Comparison of ENCODE assay signal across 1 mouse cellular context in the genomic region with DNA sequence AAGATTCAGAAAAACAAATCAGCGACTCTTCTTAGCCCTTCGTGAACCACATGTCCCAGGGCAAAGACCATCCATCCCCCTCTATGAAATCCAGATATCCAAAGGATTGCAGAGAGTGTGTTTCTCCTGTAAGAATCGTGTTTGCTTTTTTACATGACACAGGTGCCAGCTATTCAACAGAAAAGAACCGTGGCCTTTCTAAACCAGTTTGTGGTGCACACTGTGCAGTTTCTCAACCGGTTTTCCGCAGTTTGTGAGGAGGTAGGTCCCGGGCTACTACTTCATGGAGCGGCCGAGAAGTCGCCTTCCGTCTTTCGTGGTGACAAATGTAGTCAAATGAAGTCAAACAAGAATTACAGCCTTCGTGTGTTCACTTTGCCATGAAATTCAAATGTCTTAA.
TF ChIP-seq lines count a peak whose summit lies in the region.

No protein-coding gene starts in this region.

TF ChIP-seq in CH12.LX, 34 proteins besides CTCF, POLR2A, EP300 and RAD21 (continued from another document):
- TF ChIP-seq CHD1 (IDR thresholded peaks at IDR 0.05; ENCODE audit: low read depth, low read length): no peak
- no peak for TF ChIP-seq BHLHE40 (IDR thresholded peaks at IDR 0.05; ENCODE audit: low read depth, low read length)
- no peak for TF ChIP-seq GABPA (IDR thresholded peaks at IDR 0.05; ENCODE audit: insufficient replicate concordance, low read depth, low read length)
- no peak for TF ChIP-seq ETS1 (conservative IDR thresholded peaks at IDR 0.05; ENCODE audit: low read depth, low read length)
- 0 out of 2 replicates have a peak, but pooled peaks have one; percentile 15 for TF ChIP-seq MAZ (IDR thresholded peaks at IDR 0.05; ENCODE audit: low read depth, low read length)
- TF ChIP-seq TBP (conservative IDR thresholded peaks at IDR 0.05; ENCODE audit: low read depth, low read length): no peak
- TF ChIP-seq UBTF (IDR thresholded peaks at IDR 0.05; ENCODE audit: low read depth, low read length): no peak
- no peak for TF ChIP-seq MAFK (IDR thresholded peaks at IDR 0.05; ENCODE audit: insufficient replicate concordance, low read length)
- TF ChIP-seq ZNF384 (IDR thresholded peaks at IDR 0.05; ENCODE audit: low read depth, low read length): no peak
- no peak for TF ChIP-seq RCOR1 (conservative IDR thresholded peaks at IDR 0.05; ENCODE audit: low read depth, low read length)
- TF ChIP-seq CHD2 (IDR thresholded peaks at IDR 0.05; ENCODE audit: low read length): no peak
- no peak for TF ChIP-seq ZKSCAN1 (IDR thresholded peaks at IDR 0.05; ENCODE audit: borderline replicate concordance, low read depth, low read length)
- no peak for TF ChIP-seq SMC3 (IDR thresholded peaks at IDR 0.05; ENCODE audit: low read depth, low read length)
